Mouse (Mus musculus) thymus, adult 2 months (tissue): ENCODE measurements around the gene Ubtd1.

ENCODE experiments used
- CTCF ChIP-seq: fragments of 200-500 bp; IDR thresholded peaks from 2 replicates; pipeline ENCODE4 v1.5.1; 2012; ENCODE audit warnings: mild to moderate bottlenecking, control low read depth, low read length, moderate library complexity, borderline replicate concordance; ENCODE audit not compliant: control insufficient read depth, poor library complexity, insufficient read depth; ENCODE audit errors: extremely low read depth
- POLR2A ChIP-seq: fragments of 200-500 bp; IDR thresholded peaks from 2 replicates; pipeline ENCODE4 v1.6.1; 2012; ENCODE audit warnings: mild to moderate bottlenecking, low read length, control low read depth, moderate library complexity; ENCODE audit not compliant: control insufficient read depth, poor library complexity, insufficient read depth; ENCODE audit errors: extremely low read depth

DNA sequence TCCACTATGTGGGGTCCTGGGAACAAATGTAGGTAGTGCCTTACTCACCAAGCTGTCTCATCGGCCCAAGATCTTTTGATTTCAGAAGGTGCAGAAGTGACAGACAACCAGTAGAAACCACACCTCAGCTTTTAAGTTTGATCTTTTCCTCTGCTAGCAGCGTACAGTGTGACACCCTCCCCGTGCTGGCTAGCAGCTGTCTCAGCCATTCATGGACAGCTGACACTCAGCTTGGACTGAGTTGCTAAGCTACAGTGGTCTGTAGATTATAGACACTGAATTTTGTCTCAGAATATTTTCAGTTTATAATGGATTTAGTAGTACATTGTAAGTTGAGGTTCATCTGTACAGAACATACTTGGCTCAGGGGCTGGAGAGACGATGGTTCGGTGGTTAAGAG, 49.5 kb downstream of the Ubtd1 start:
- TF ChIP-seq POLR2A = no peak
- TF ChIP-seq CTCF = no peak
